Mouse (Mus musculus) heart, adult 2 months (tissue): Measurements from ENCODE around the gene Man1c1.

ENCODE experiments used
- CTCF ChIP-seq: fragments of 200-600 bp; IDR thresholded peaks from 2 replicates; pipeline ENCODE4 v1.8.1; 2022; ENCODE audit warnings: antibody characterized with exemption, mild to moderate bottlenecking, moderate library complexity
- EP300 ChIP-seq: fragments of 200-500 bp; IDR thresholded peaks from 2 replicates; pipeline ENCODE4 v1.6.1; 2011; ENCODE audit warnings: low read depth, low read length, control low read depth; ENCODE audit not compliant: insufficient read depth
- POLR2A ChIP-seq: fragments of 200-500 bp; IDR thresholded peaks from 2 replicates; pipeline ENCODE4 v1.6.1; 2011; ENCODE audit warnings: mild to moderate bottlenecking, low read depth, low read length, control low read depth; ENCODE audit not compliant: insufficient read depth

DNA sequence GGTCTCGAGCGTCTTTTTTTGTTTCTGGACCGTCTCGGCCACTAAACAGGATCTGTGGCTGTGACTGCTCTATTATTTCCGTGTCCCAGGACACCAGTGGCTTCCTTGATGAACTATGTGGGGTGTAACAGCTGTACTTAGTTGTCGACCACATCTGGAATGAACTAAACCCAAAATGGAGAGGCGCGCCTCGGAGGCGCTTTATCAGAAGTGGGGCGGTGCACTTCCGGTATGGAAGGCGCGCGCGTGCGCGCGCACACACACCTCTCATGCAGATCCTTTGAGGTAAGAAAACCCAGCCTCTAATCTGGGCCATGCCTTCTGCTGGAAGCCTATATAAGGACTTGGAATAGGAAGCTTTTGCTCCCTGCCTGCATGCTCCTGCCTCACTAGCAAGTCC is 37.7 kb downstream of the Man1c1 start:
- TF ChIP-seq EP300 (no peak), POLR2A (no peak), CTCF (no peak)
